Mouse (Mus musculus) C2C12 (cell line): ENCODE results near the gene Tbc1d9.

Experiments
- CEBPB ChIP-seq: IDR thresholded peaks from one replicate; pipeline ENCODE4 v1.6.1; 2011; ENCODE audit warnings: low read depth, mild to moderate bottlenecking, control low read depth, moderate library complexity
- USF1 ChIP-seq: IDR thresholded peaks from one replicate; pipeline ENCODE4 v1.6.1; 2011; ENCODE audit warnings: low read depth, mild to moderate bottlenecking, control low read depth, moderate library complexity

DNA sequence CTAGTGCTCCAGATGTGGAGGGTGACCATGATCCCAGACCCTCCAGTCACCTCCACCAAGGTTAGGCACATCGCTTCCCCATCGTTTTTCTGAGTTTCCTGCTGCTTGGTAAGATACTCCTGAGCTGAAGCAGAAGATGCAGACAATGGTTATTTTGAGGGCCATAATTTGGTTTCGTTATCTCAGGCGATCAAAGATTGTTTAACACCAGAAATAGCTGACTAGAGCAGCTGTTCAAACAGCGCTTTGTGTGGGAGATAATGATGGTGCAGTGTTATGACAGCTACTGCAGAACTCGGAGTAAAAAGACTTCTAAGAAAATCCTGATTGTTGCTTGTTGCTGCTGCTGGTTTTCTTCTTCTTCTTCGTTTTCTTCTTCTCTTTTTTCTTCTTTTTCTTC, 40.8 kb downstream of the Tbc1d9 start:
- no peak for TF ChIP-seq USF1
- no peak for TF ChIP-seq CEBPB
